Mouse (Mus musculus): ENCODE measurements around the gene Olfr304. TPM values are rescaled to one million over a fixed set of nuclear protein-coding genes. Genes with fewer than 3 reads are reported as not detected.

The Olfr304 gene
- not detected in 2 replicates for total RNA-seq (2012; rRNA removed)
- polyA plus RNA-seq (2012; ENCODE audit: insufficient read depth in 1 of 2, insufficient read length in 2 of 2, low read depth in 1 of 2, low replicate concordance in 2 of 2, missing spikeins in 1 of 2) = not detected

DNA sequence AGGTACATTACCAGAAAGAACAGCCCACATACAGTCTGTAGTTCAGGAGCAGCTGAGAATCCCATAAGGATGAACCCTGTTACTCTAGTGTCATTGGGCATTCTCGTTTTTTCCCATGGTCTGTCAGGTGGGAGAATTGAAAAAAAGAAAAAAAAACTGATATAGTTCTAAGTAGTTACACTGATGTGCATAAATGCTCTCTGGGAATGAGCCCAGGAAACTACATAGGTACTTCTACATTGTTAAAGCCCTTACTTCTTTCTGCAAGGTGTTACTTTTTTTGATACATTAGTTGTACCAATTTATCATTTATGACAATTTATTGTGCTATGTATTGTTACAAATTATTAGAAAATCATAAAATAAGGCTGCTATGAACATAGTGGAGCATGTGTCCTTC is at the start of gene Olfr304:
Olfr304 (minus strand) TSS at position 101 of the 400 bp plus-strand sequence.
- Histone ChIP-seq H3K36me3 (ENCODE audit: control insufficient read depth in 1 of 2, insufficient read depth in 2 of 2, low read length in 2 of 2) (no peaks in the 10 kb centered on the region), H3K9ac (ENCODE audit: control insufficient read depth, low read depth, low read length, poor library complexity, severe bottlenecking) (no peak within 1 kb of the TSS), H3K4me3 (ENCODE audit: control insufficient read depth in 1 of 2, insufficient read depth in 1 of 2, low read depth in 2 of 2, low read length in 2 of 2) (no peak within 1 kb of the TSS), H3K9me3 (replicated peaks; ENCODE audit: insufficient read depth, low read length) (no peaks in the 10 kb centered on the region), H3K4me1 (ENCODE audit: control insufficient read depth in 1 of 2, insufficient read depth in 2 of 2, low read length in 2 of 2) (no peaks in the 10 kb centered on the region), H3K79me2 (ENCODE audit: control insufficient read depth, insufficient read depth, low read length, poor library complexity) (no peaks in the 10 kb centered on the region), H3K27ac (ENCODE audit: control insufficient read depth, low read depth, low read length) (no peak within 1 kb of the TSS), H3K27me3 (ENCODE audit: control insufficient read depth in 1 of 2, insufficient read depth in 2 of 2, low read length in 2 of 2) (no peaks in the 10 kb centered on the region)
- no peak for DNase-seq (ENCODE audit: low read depth, low spot score)
- TF ChIP-seq ELF1 (IDR thresholded peaks at IDR 0.05; ENCODE audit: low read depth, low read length) = no peak
- TF ChIP-seq MYC (IDR thresholded peaks at IDR 0.05; ENCODE audit: low read depth, low read length) = no peak
- no peak for TF ChIP-seq KAT2A (conservative IDR thresholded peaks at IDR 0.05; ENCODE audit: low read depth, low read length)
- no peak for TF ChIP-seq TAL1 (IDR thresholded peaks at IDR 0.05; ENCODE audit: low read length)
- TF ChIP-seq MEF2A (IDR thresholded peaks at IDR 0.05; ENCODE audit: extremely low read depth, insufficient replicate concordance, low read depth, low read length, poor library complexity, severe bottlenecking) = no peak
- TF ChIP-seq SIN3A (IDR thresholded peaks at IDR 0.05; ENCODE audit: low read length) = no peak

DNA sequence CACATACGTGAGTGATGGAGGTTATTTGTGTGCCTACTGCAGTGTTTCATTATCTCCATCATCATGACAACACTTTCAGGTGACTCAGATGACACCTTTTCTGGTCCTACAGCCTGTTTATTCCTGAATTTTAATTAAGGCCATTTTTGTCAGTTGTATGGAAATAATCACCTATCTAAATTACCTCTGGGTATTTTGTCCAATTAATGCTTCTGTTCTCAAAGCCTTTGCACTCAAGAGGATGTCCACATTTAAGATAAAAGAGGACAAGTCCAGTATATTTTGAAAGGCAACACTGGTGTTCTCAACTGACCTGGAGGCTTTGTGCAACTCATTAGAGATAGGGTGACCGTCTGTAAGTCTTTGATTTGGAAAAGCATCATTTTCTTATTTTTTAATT is 17.1 kb upstream of the Olfr304 start, which contains the start of gene Olfr301:
Olfr301 (plus strand) TSS at position 301 of the 400 bp plus-strand sequence.
- Histone ChIP-seq H3K4me1 (ENCODE audit: control insufficient read depth in 1 of 2, insufficient read depth in 2 of 2, low read length in 2 of 2) (no peaks in the 10 kb centered on the region), H3K9me3 (replicated peaks; ENCODE audit: insufficient read depth, low read length) (no peaks in the 10 kb centered on the region), H3K27me3 (ENCODE audit: control insufficient read depth in 1 of 2, insufficient read depth in 2 of 2, low read length in 2 of 2) (no peaks in the 10 kb centered on the region), H3K79me2 (ENCODE audit: control insufficient read depth, insufficient read depth, low read length, poor library complexity) (no peaks in the 10 kb centered on the region), H3K36me3 (ENCODE audit: control insufficient read depth in 1 of 2, insufficient read depth in 2 of 2, low read length in 2 of 2) (no peaks in the 10 kb centered on the region), H3K4me3 (ENCODE audit: control insufficient read depth in 1 of 2, insufficient read depth in 1 of 2, low read depth in 2 of 2, low read length in 2 of 2) (no peak within 1 kb of the TSS), H3K9ac (ENCODE audit: control insufficient read depth, low read depth, low read length, poor library complexity, severe bottlenecking) (no peak within 1 kb of the TSS), H3K27ac (ENCODE audit: control insufficient read depth, low read depth, low read length) (no peak within 1 kb of the TSS)
- no peak for DNase-seq (ENCODE audit: low read depth, low spot score)
- TF ChIP-seq EP300 (IDR thresholded peaks at IDR 0.05; ENCODE audit: low read depth in 1 of 2, low read length in 2 of 2) (no peak), GABPA (IDR thresholded peaks at IDR 0.05; ENCODE audit: low read depth, low read length) (no peak), MYC (IDR thresholded peaks at IDR 0.05; ENCODE audit: low read depth, low read length) (no peak), ZKSCAN1 (IDR thresholded peaks at IDR 0.05; ENCODE audit: low read depth, low read length) (no peak), CTCF (IDR thresholded peaks at IDR 0.05 in 2 of 3, conservative IDR thresholded peaks at IDR 0.05 in 1 of 3; ENCODE audit: control insufficient read depth in 1 of 3, insufficient read depth in 1 of 3, low read depth in 2 of 3, low read length in 3 of 3, poor library complexity in 1 of 3, severe bottlenecking in 1 of 3) (no peak), POLR2AphosphoS5 (IDR thresholded peaks at IDR 0.05; ENCODE audit: borderline replicate concordance, low read depth, low read length) (no peak), ZNF384 (IDR thresholded peaks at IDR 0.05; ENCODE audit: low read depth, low read length) (no peak), BHLHE40 (IDR thresholded peaks at IDR 0.05; ENCODE audit: borderline replicate concordance, low read depth, low read length) (no peak), USF2 (IDR thresholded peaks at IDR 0.05; ENCODE audit: borderline replicate concordance in 1 of 2, insufficient read depth in 1 of 2, low read depth in 1 of 2, low read length in 2 of 2) (no peak), NRF1 (IDR thresholded peaks at IDR 0.05; ENCODE audit: insufficient read depth, low read depth, low read length, poor library complexity, severe bottlenecking) (no peak), SIN3A (IDR thresholded peaks at IDR 0.05; ENCODE audit: low read length) (no peak), MXI1 (IDR thresholded peaks at IDR 0.05; ENCODE audit: low read depth, low read length) (no peak), CHD2 (IDR thresholded peaks at IDR 0.05; ENCODE audit: low read length) (no peak), ZC3H11A (IDR thresholded peaks at IDR 0.05; ENCODE audit: low read depth, low read length) (no peak), ETS1 (IDR thresholded peaks at IDR 0.05; ENCODE audit: low read depth, low read length) (no peak), KAT2A (conservative IDR thresholded peaks at IDR 0.05; ENCODE audit: low read depth, low read length) (no peak), CHD1 (IDR thresholded peaks at IDR 0.05; ENCODE audit: low read depth, low read length) (no peak), TCF12 (IDR thresholded peaks at IDR 0.05; ENCODE audit: low read depth, low read length) (no peak)

All from MEL (cell line).